Mouse (Mus musculus) limb, embryonic 10.5 days (tissue): ENCODE measurements around the gene Dhrs11. TPM values are rescaled to one million over a fixed set of nuclear protein-coding genes. Genes with fewer than 3 reads are reported as not detected.
A peak's percentile ranks its signal among the peaks of the same experiment; 100 is the strongest.
"Not testable (repeated sequence)": the region's sequence is repeated elsewhere in the genome, so short reads cannot be mapped to it uniquely, and the experiment has no call there.

Experiments used
- DNase-seq: peaks from one replicate; pipeline ENCODE4 v3.0.0-alpha.2; 2017; ENCODE audit warnings: low spot score
- H3K27ac ChIP-seq: fragments of 300-500 bp; sonication (generic); 2 replicates; pipeline ENCODE4 v1.5.1; 2016; ENCODE audit warnings: mild to moderate bottlenecking
- H3K27me3 ChIP-seq: fragments of 300-500 bp; sonication (generic); 2 replicates; pipeline ENCODE4 v1.6.1; 2016; ENCODE audit warnings: low read depth, mild to moderate bottlenecking; ENCODE audit not compliant: poor library complexity, severe bottlenecking
- H3K36me3 ChIP-seq: fragments of 300-500 bp; sonication (generic); 2 replicates; pipeline ENCODE4 v1.6.1; 2016; ENCODE audit warnings: mild to moderate bottlenecking, moderate library complexity
- H3K4me1 ChIP-seq: fragments of 300-500 bp; sonication (generic); 2 replicates; pipeline ENCODE4 v1.6.1; 2016
- H3K4me3 ChIP-seq: fragments of 300-500 bp; sonication (generic); 2 replicates; pipeline ENCODE4 v1.5.1; 2016; ENCODE audit warnings: mild to moderate bottlenecking, moderate library complexity
- H3K9me3 ChIP-seq: fragments of 300-500 bp; sonication (generic); replicated peaks from 2 replicates; pipeline ENCODE4 v1.6.1; 2016; ENCODE audit warnings: mild to moderate bottlenecking
- WGBS: fragments of 180-500 bp; shearing (Covaris S2); methylation state at CpG from one replicate; pipeline ENCODE4 v1.1.7; 2016; 5-methylcytosine and 5-hydroxymethylcytosine counted together
- polyA plus RNA-seq: library from polyadenylated mRNA; unstranded; fragments of >200 nt; fragmentation: Nextera tagmentation; extraction: Ambion mirVana; gene quantifications from 2 replicates; pipeline ENCODE4 v1.2.1, GENCODE M21; 2016

Gene Dhrs11
- polyA plus RNA-seq, 1 experiment from 2014 or later = 12.6 TPM

GRCm38 (mm10) chr11:84847475-84848090 is 18.8 kb upstream of the Dhrs11 start:
- WGBS = 91% methylated on average over 7 of the region's 7 CpGs
- no peak for DNase-seq
- Histone ChIP-seq H3K4me1 (no peaks in the 10 kb centered on the region), H3K9me3 (no peaks in the 10 kb centered on the region), H3K4me3 (no peak overlapping the region), H3K36me3 (peaks cover 85% of the 10 kb centered on the region), H3K27me3 (no peaks in the 10 kb centered on the region), H3K27ac (no peak overlapping the region)

GRCm38 (mm10) chr11:84846741-84847474 is 18.1 kb upstream of the Dhrs11 start:
- 96% methylated on average over 15 of the region's 15 CpGs for WGBS
- Histone ChIP-seq H3K4me3 (no peak overlapping the region), H3K27ac (no peak overlapping the region), H3K4me1 (no peaks in the 10 kb centered on the region), H3K9me3 (no peaks in the 10 kb centered on the region), H3K36me3 (peaks cover 85% of the 10 kb centered on the region), H3K27me3 (no peaks in the 10 kb centered on the region)
- no peak for DNase-seq

GRCm38 (mm10) chr11:84839330-84839729 is 10.5 kb upstream of the Dhrs11 start:
- H3K27me3 ChIP-seq = no peaks in the 10 kb centered on the region
- no peak for DNase-seq
- no peak overlapping the region for H3K4me3 ChIP-seq
- no peak overlapping the region for H3K27ac ChIP-seq
- H3K36me3 ChIP-seq = peaks cover 95% of the 10 kb centered on the region
- H3K9me3 ChIP-seq = no peaks in the 10 kb centered on the region
- no peaks in the 10 kb centered on the region for H3K4me1 ChIP-seq
- 95% methylated on average over 2 of the region's 2 CpGs for WGBS

GRCm38 (mm10) chr11:84829495-84829894 is 701 bp upstream of the Dhrs11 start:
- DNase-seq, H3K27me3 ChIP-seq, H3K9me3 ChIP-seq: not testable (repeated sequence)
- Histone ChIP-seq H3K4me3 (peak overlapping the region; percentile 90), H3K4me1 (peaks cover 20% of the 10 kb centered on the region), H3K36me3 (peaks cover 45% of the 10 kb centered on the region), H3K27ac (peak overlapping the region; percentile 83)
- WGBS = 79% methylated on average over 11 of the region's 11 CpGs

- no peaks in the 10 kb centered on the region for H3K9me3 ChIP-seq
- peaks cover 20% of the 10 kb centered on the region for H3K4me1 ChIP-seq
- 0 out of 2 replicates have a peak overlapping the region, but pooled peaks have one; percentile 83 for H3K27ac ChIP-seq
- H3K36me3 ChIP-seq = peaks cover 32% of the 10 kb centered on the region
- H3K4me3 ChIP-seq = peak overlapping the region; percentile 90
- no peak for DNase-seq
- WGBS = 48% methylated on average over 3 of the region's 3 CpGs
- no peaks in the 10 kb centered on the region for H3K27me3 ChIP-seq
Observed at GRCm38 (mm10) chr11:84827901-84828503, 792 bp downstream of the Dhrs11 start.

DNA sequence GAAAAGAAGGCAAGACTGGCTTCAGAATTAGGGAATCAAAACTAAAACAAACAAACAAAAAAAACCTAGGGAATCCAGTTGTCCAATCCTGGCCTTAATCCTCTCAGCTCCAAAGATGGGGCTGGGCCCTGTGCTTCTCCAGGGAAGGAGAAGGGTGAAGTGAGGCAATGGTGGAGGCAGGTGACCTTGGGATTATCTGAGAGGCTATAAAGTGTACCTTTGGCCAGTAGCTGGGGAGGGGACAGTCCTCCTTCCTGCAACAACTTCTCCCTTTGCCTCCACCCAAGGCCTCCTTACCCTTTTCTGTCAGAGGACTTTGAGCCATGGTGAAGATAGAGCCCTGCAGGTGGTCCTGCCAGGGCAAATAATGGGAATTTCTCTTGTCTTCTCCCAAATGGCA is 1.3 kb downstream of the Dhrs11 start:
- Histone ChIP-seq H3K4me3 (peak overlapping the region; percentile 90; the same call in 1 of the 2 replicates), H3K36me3 (peaks cover 27% of the 10 kb centered on the region), H3K9me3 (no peaks in the 10 kb centered on the region), H3K4me1 (peaks cover 20% of the 10 kb centered on the region), H3K27me3 (no peaks in the 10 kb centered on the region), H3K27ac (no peak overlapping the region)
- no peak for DNase-seq

GRCm38 (mm10) chr11:84826185-84826584 is 2.6 kb downstream of the Dhrs11 start:
- no peak for DNase-seq
- Histone ChIP-seq H3K9me3 (no peaks in the 10 kb centered on the region), H3K36me3 (peaks cover 17% of the 10 kb centered on the region), H3K4me3 (no peak overlapping the region), H3K4me1 (peaks cover 20% of the 10 kb centered on the region), H3K27me3 (no peaks in the 10 kb centered on the region), H3K27ac (no peak overlapping the region)
- 57% methylated on average over 3 of the region's 3 CpGs for WGBS

- Histone ChIP-seq H3K36me3 (peaks cover 10% of the 10 kb centered on the region), H3K9me3 (no peaks in the 10 kb centered on the region), H3K4me3 (no peak overlapping the region), H3K4me1 (peaks cover 20% of the 10 kb centered on the region), H3K27me3 (no peaks in the 10 kb centered on the region), H3K27ac (no peak overlapping the region)
- no peak for DNase-seq
- WGBS = 84% methylated on average over 10 of the region's 10 CpGs
Observed at GRCm38 (mm10) chr11:84825261-84825807, 3.5 kb downstream of the Dhrs11 start.

GRCm38 (mm10) chr11:84823484-84823897 is 5.3 kb downstream of the Dhrs11 start:
- Histone ChIP-seq H3K9me3 (no peaks in the 10 kb centered on the region), H3K27ac (no peak overlapping the region), H3K4me1 (peaks cover 23% of the 10 kb centered on the region), H3K27me3 (no peaks in the 10 kb centered on the region), H3K4me3 (no peak overlapping the region), H3K36me3 (0 out of 2 replicates have a peak, but pooled peaks cover 4% of the 10 kb centered on the region)
- WGBS = 65% methylated on average over 10 of the region's 10 CpGs
- DNase-seq = no peak

DNA sequence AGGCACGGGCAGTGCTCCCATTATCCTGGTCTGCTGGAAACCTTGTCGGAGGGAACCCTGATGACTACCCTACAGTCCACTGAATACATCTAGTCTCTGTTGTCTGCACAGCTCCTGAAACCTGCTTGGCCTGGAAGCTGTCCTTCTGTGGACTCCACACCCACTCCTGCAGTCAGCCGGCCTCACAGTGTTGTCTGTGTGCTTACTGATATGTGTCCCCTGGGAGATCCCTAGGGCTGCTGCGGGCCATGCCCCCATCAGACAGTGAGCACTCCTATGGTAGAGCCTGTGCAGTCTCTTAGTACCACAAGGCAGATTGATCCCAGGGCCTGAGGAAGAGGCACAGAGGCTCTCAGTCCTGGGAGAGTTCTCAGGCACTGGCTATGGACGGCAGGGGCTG is 6.3 kb downstream of the Dhrs11 start:
- 87% methylated on average over 5 of the region's 5 CpGs for WGBS
- Histone ChIP-seq H3K36me3 (0 out of 2 replicates have a peak, but pooled peaks cover 4% of the 10 kb centered on the region), H3K4me3 (no peak overlapping the region), H3K9me3 (no peaks in the 10 kb centered on the region), H3K4me1 (peaks cover 17% of the 10 kb centered on the region), H3K27me3 (no peaks in the 10 kb centered on the region), H3K27ac (no peak overlapping the region)
- no peak for DNase-seq

- Histone ChIP-seq H3K27ac (no peak overlapping the region), H3K27me3 (no peaks in the 10 kb centered on the region), H3K9me3 (no peaks in the 10 kb centered on the region), H3K4me1 (peaks cover 16% of the 10 kb centered on the region), H3K36me3 (0 out of 2 replicates have a peak, but pooled peaks cover 4% of the 10 kb centered on the region), H3K4me3 (no peak overlapping the region)
- WGBS = 89% methylated on average over 9 of the region's 9 CpGs
- DNase-seq = no peak
Observed at GRCm38 (mm10) chr11:84821131-84821770, 7.5 kb downstream of the Dhrs11 start.

DNA sequence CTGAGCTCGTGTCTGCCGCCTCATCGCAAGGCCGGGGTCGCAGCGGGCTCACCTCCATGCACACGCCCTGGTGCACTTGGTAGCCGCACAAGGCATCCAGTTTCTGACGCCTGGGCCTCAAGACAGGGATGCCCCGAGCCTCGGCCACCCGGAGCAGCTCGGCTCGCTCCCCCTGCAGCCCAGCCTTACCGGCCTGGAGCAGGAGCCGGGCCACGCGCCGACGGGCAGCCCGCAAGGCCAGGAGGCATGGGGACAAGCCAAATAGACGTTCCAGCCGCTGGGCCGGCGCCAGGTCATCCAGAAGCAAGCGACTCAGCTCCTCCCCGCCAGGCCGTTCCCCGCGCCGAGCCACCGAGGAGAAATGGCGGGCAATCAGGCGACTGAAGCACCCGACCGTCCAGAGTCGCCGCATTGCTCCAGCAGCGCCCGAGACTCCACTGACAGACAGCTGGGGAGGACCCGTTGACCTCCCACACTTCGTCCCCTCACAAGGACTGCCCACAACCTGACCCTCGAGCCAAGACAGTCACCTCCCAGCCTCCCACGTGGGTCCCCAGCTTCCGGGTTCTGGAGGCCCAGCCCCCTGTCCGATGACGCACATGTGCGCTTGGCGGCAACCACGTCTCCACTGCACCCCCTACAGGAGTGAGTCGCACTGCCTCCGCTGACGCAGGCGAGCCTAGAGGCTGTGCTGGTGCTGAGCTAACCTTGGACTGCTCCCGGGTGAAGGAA is 9.7 kb downstream of the Dhrs11 start, which contains the start of gene Mrm1:
Gene Mrm1, minus strand, starts transcription at position 555 of the 732 bp plus-strand sequence.
- under 1% methylated on average over 55 of the region's 55 CpGs for WGBS
- peak; percentile 94 for DNase-seq
- peaks cover 16% of the 10 kb centered on the region for H3K4me1 ChIP-seq
- peak within 1 kb of the TSS; percentile 83 for H3K27ac ChIP-seq
- no peaks in the 10 kb centered on the region for H3K9me3 ChIP-seq
- H3K36me3 ChIP-seq = 0 out of 2 replicates have a peak, but pooled peaks cover 4% of the 10 kb centered on the region
- H3K27me3 ChIP-seq = no peaks in the 10 kb centered on the region
- peak within 1 kb of the TSS; percentile 78 for H3K4me3 ChIP-seq
